Mouse (Mus musculus): ENCODE data around the gene Oca2.

Oca2 gene

GRCm38 (mm10) chr7:56381750-56382421, 142.3 kb downstream of the Oca2 start:
- DNase-seq (ENCODE audit: low read depth, low spot score), result no peak

DNA sequence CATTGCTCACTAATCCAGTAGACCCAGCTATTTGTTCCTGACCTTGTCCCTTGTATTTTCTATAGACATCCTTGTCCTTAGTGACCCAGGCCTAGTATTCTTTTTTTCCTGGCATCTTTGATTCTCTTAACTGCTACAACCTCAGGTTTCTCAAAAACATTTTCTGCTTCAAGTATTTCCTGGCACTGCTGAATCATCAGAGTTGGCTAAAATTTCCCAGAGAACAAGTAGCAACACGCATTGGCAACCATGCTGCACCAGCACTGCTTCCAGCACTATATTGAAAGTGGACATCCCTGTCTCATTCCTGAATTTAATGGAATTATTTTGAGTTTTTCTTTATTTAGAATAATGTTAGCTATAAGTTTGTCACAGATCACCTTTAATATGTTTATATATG, 143.1 kb downstream of the Oca2 start:
- no peak for DNase-seq (ENCODE audit: low read depth, low spot score)

GRCm38 (mm10) chr7:56388295-56388694, 148.7 kb downstream of the Oca2 start:
- DNase-seq (ENCODE audit: low read depth, low spot score), result no peak

DNA sequence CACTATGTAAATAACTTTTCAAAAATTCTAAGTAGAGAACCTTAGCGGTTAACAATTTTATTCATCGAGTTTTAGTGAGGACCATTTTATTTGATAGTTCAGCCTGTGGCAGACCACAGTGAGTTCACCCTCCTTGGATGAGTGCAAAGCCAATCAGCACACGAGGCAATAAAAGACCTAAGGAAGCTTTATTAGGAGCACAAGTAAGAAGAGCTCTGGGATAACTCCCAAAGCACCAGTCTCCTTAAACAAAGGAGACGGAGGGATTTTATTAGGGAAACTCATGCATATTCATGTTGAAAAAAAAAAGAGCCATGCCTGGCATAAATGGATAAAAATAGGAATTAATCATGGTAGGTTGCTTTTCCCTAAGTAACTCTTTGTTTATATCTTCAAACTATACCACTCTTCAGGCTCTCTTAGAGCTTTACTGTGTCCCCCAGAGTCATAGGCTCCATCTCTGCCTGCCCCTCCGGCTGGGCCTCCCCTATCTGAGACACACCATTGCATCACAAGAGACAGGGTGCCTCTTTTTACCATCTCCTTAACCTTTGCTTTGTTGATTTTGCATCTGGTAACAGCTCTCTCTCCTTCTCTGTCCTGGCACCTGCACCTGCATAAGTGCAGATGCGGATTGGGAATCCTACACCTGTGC, 178.7 kb downstream of the Oca2 start:
- DNase-seq (ENCODE audit: low read depth, low spot score), result no peak

- DNase-seq (ENCODE audit: low read depth, low spot score), result no peak
Measured at GRCm38 (mm10) chr7:56419253-56419844, 179.8 kb downstream of the Oca2 start.

DNA sequence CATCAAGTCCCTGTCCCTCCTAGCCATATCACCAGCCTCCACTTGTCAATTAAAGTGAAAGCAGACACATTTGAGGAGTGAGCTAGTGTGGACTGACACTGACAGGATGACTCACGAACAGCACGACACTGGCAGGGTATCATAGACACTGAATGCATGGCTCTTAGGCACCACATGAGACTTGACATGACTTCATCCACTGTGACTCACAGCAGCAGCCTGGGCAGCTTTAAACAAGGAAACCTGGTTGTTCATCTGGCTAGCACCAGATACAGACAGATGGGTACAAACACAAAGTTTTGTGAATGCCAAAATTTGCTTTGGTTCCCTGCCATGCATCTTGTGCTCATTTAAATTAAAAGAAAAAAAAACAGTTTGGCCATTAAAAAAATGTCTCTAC, 182.4 kb downstream of the Oca2 start:
- no peak for DNase-seq (ENCODE audit: low read depth, low spot score)

GRCm38 (mm10) chr7:56423548-56423947, 184.0 kb downstream of the Oca2 start:
- no peak for DNase-seq (ENCODE audit: low read depth, low spot score)

DNA sequence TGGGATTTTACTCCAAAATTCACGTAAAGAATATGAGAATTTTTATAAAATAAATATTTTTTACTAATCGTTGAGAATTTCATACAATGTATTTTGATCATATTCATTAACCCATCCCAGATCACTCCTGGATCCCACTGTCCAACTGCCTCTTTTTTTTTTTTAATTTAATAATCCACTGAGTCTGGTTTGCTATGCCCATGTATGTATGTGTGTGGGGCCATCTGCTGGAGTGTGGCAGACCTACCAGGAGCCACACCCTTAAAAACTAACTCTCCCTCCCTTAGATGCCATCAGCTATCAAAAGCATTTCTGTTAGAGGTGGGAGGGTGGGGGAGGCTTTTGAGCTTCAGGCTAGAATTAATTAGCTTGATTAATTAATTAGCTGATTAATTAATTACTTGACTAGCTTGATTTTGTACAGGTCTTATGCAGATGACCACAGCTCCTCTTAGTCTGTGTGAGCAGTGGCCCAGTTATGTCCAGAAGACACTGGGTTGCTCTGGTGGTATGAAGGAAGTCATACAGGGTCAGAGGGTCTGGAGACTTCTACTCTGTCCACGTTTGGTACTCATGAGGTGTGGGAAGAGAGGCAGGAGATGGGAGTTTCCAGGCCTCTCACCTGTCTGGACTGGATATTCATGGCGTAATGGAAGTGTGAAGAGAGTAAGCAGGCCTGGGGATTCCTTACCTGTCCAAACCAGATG, 221.4 kb downstream of the Oca2 start:
- DNase-seq (ENCODE audit: low read depth, low spot score), result no peak

GRCm38 (mm10) chr7:56498242-56498641, 258.7 kb downstream of the Oca2 start:
- DNase-seq (ENCODE audit: low read depth, low spot score), result no peak

DNA sequence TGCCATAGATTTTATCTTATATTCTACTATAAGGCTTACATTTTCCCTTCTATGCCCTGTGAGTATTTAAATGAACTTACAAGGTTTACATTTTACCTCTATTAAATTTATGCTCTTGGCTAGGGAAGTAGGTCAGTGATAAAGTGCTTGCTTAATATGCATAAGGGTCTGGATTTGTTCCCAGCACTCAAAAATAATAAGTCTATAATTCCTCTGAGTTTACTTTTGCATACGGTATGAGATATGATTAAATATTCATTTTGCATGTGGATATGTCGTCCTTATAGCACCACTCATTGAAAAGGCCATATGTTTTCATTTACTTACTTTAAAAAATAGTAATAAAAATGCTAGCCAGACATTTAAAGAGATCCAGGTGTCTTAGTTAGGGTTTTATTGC, 259.8 kb downstream of the Oca2 start:
- DNase-seq (ENCODE audit: low read depth, low spot score), result no peak

DNA sequence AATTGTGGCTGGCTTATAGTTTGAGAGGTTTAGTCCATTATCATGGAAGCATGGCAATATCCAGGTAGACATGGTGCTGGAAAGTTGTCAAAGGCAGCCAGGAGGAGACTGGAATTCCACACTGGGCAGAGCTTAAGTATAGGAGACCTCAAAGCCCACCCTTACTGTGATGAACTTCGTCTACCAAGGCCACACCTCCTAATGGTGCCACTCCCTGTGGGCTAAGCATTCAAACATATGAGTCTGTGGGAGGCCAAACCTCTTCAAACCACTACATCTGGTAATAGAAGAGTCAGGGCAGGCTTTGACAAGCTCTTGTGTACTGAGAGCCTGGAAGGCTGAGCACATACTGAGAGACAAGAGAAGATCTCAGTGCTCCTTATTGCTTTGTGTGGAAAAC, 260.2 kb downstream of the Oca2 start:
- DNase-seq (ENCODE audit: low read depth, low spot score), result no peak

DNA sequence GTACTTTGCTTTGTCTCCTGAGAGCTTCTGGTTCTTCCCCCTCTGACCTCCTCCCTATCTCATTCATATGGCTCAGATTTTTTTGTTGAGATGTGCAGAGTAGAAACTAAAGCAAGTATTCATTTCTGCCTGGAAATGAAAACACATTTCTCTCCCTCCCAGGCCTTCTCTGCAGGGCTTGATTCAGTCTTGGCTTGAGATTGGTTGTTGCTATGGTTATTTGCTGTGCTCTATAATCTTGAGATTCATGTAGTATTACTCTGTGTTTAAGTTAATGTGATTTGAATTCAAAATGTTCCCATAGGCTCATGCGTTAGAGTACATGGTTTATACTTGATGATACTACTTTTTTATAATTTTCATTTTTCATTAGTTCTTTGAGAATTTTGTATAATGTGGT, 260.9 kb downstream of the Oca2 start:
- DNase-seq (ENCODE audit: low read depth, low spot score), result no peak

GRCm38 (mm10) chr7:56518581-56518980, 279.0 kb downstream of the Oca2 start:
- no peak for DNase-seq (ENCODE audit: low read depth, low spot score)

GRCm38 (mm10) chr7:56519741-56520140, 280.2 kb downstream of the Oca2 start:
- peak; percentile 16 for DNase-seq (ENCODE audit: low read depth, low spot score)

DNA sequence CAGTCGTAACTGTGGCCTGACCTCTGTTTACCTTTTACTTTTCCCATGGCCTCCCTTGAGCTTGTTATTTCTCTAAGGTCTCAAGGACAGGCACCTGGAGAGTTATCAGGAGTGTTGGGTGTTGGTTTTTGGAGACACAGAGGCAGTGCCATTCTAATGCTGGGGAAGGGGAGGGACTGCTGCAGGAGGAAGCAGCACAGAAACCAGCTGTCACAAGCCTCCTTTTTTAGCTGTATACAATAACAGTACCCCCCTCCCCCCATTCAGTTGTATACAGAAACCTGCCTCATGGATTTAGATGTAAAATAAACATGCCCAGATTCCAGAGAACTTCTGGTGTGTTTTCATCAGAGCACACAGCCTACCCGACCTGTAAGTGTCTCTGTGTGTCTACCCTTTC, 295.3 kb downstream of the Oca2 start:
- no peak for DNase-seq (ENCODE audit: low read depth, low spot score)

GRCm38 (mm10) chr7:56549226-56549625, 309.7 kb downstream of the Oca2 start:
- DNase-seq (ENCODE audit: low read depth, low spot score), result no peak

- no peak for DNase-seq (ENCODE audit: low read depth, low spot score)
Measured at GRCm38 (mm10) chr7:56551804-56552203, 312.2 kb downstream of the Oca2 start.
